Mouse (Mus musculus): ENCODE measurements at regions not wholly inside any gene's neighbourhood (a gene's known extent, or its start where the extent isn't known, plus 50 kb on each side); places are given as distances from the start of the nearest gene placed in this dataset.

DNA sequence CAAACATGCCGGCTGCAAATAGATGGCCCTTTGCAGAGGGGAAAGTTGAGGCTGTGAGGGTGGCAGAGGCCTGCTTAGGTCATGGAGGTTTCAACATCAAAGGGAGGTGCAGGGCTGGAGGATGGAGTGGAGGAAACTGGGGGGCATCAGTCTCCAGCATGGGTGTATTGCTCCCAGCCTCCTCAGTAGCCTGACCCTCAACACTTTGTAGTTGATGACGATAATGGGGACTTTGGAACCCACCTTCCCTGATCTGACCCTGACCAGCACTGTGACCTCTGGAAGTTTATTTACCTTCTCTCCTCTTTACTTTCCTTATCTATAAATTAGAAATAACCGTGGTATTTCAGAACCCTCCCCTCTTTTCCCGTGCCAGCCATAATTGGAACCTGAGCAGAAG lies 56.2 kb downstream of the Gm26897 start:
- TF ChIP-seq CTCF (IDR thresholded peaks at IDR 0.05; ENCODE audit: low read depth) (no peak), EP300 (IDR thresholded peaks at IDR 0.05; ENCODE audit: low read depth) (no peak)

All from liver, postnatal 0 days (tissue).